Mouse (Mus musculus) 3134 (cell line): ENCODE results near the gene Inafm1.
"Not testable (repeated sequence)": the region's sequence is repeated elsewhere in the genome, so short reads cannot be mapped to it uniquely, and the experiment has no call there.

Experiments
- DNase-seq: peaks from one replicate; pipeline ENCODE4 v3.0.0-alpha.2; 2011; ENCODE audit warnings: low spot score; ENCODE audit not compliant: insufficient read length; ENCODE audit errors: extremely low read depth

Inafm1 gene

GRCm38 (mm10) chr7:16273081-16273765 is at the start of gene Inafm1:
Gene Inafm1, minus strand, starts transcription at chr7:16273617.
- peak; percentile 88 for DNase-seq

- no peak for DNase-seq
These were observed 47.1 kb upstream of the Inafm1 start for GRCm38 (mm10) chr7:16320479-16320878.

GRCm38 (mm10) chr7:16319216-16319615 is 45.8 kb upstream of the Inafm1 start:
- DNase-seq, result no peak

GRCm38 (mm10) chr7:16317094-16317493 is 43.7 kb upstream of the Inafm1 start:
- no peak for DNase-seq

GRCm38 (mm10) chr7:16315222-16315759 is 41.9 kb upstream of the Inafm1 start:
- no peak for DNase-seq

GRCm38 (mm10) chr7:16314221-16314775 is 40.9 kb upstream of the Inafm1 start:
- no peak for DNase-seq

GRCm38 (mm10) chr7:16313481-16314220 is 40.2 kb upstream of the Inafm1 start:
- peak; percentile 83 for DNase-seq

- DNase-seq, result peak; percentile 84
These were observed 39.4 kb upstream of the Inafm1 start for GRCm38 (mm10) chr7:16312672-16313311.

GRCm38 (mm10) chr7:16312011-16312671 is 38.7 kb upstream of the Inafm1 start:
- DNase-seq, result no peak

- peak; percentile 59 for DNase-seq
These were observed 38.1 kb upstream of the Inafm1 start for GRCm38 (mm10) chr7:16311453-16312004.

- peak; percentile 64 for DNase-seq
These were observed 37.4 kb upstream of the Inafm1 start for GRCm38 (mm10) chr7:16310521-16311452.

GRCm38 (mm10) chr7:16310020-16310520 is 36.7 kb upstream of the Inafm1 start:
- peak; percentile 86 for DNase-seq

GRCm38 (mm10) chr7:16309318-16310019 is 36.1 kb upstream of the Inafm1 start:
- DNase-seq, result peak; percentile 93

GRCm38 (mm10) chr7:16308555-16309317 is 35.3 kb upstream of the Inafm1 start:
- no peak for DNase-seq

- not testable (repeated sequence) for DNase-seq
These were observed 34.7 kb upstream of the Inafm1 start, which contains the start of gene Bbc3 for GRCm38 (mm10) chr7:16308093-16308492. Gene Bbc3, plus strand, starts transcription at chr7:16308393.

- DNase-seq, result not testable (repeated sequence)
These were observed 33.7 kb upstream of the Inafm1 start for GRCm38 (mm10) chr7:16307141-16307540.

GRCm38 (mm10) chr7:16299419-16300035 is 26.1 kb upstream of the Inafm1 start:
- peak; percentile 48 for DNase-seq
